Mouse (Mus musculus) kidney, embryonic 16.5 days (tissue): ENCODE measurements at regions not wholly inside any gene's neighbourhood (a gene's known extent, or its start where the extent isn't known, plus 50 kb on each side); places are given as distances from the start of the nearest gene placed in this dataset.
"Not testable (repeated sequence)": the region's sequence is repeated elsewhere in the genome, so short reads cannot be mapped to it uniquely, and the experiment has no call there.

Source experiments
- ATAC-seq: fragments of 200-750 bp; cut with Nextera tagmentation; 2 replicates; pipeline ENCODE4 v1.8.0; 2017; ENCODE audit warnings: moderate TSS enrichment; ENCODE audit not compliant: low FRiP score, low TSS enrichment
- H3K27ac ChIP-seq: fragments of 300-500 bp; sonication (generic); 2 replicates; pipeline ENCODE4 v1.5.1; 2014; ENCODE audit warnings: low read length
- H3K27me3 ChIP-seq: fragments of 300-500 bp; sonication (generic); 2 replicates; pipeline ENCODE4 v1.6.1; 2014; ENCODE audit warnings: low read length, control low read depth, mixed read lengths; ENCODE audit not compliant: insufficient read depth
- H3K36me3 ChIP-seq: fragments of 300-500 bp; sonication (generic); 2 replicates; pipeline ENCODE4 v1.6.1; 2014; ENCODE audit warnings: low read length, control low read depth, mixed read lengths; ENCODE audit not compliant: insufficient read depth
- H3K4me1 ChIP-seq: fragments of 300-500 bp; sonication (generic); 2 replicates; pipeline ENCODE4 v1.6.1; 2014; ENCODE audit warnings: low read length, control low read depth, mixed read lengths; ENCODE audit not compliant: insufficient read depth
- H3K4me2 ChIP-seq: fragments of 300-500 bp; sonication (generic); replicated peaks from 2 replicates; pipeline ENCODE4 v1.6.1; 2014; ENCODE audit warnings: low read depth, low read length
- H3K4me3 ChIP-seq: fragments of 300-500 bp; sonication (generic); 2 replicates; pipeline ENCODE4 v1.5.1; 2014; ENCODE audit warnings: mild to moderate bottlenecking, low read length
- H3K9ac ChIP-seq: fragments of 300-500 bp; sonication (generic); replicated peaks from 2 replicates; pipeline ENCODE4 v1.6.1; 2014; ENCODE audit warnings: low read length
- H3K9me3 ChIP-seq: fragments of 300-500 bp; sonication (generic); 2 replicates; pipeline ENCODE4 v1.6.1; 2016; ENCODE audit warnings: low read length, control low read depth
- WGBS: fragments of 180-500 bp; shearing (Covaris S2); extraction: QIAGEN DNeasy Blood & Tissue Kit; methylation state at CpG from one replicate; pipeline ENCODE4 v1.1.7; 2014; 5-methylcytosine and 5-hydroxymethylcytosine counted together

GRCm38 (mm10) chr3:6812346-6812745, 192.1 kb upstream of the 1700008P02Rik start:
- Histone ChIP-seq H3K36me3 (no peaks in the 10 kb centered on the region), H3K27ac (no peak overlapping the region), H3K4me1 (no peaks in the 10 kb centered on the region), H3K4me3 (no peak overlapping the region), H3K27me3 (no peaks in the 10 kb centered on the region), H3K9me3 (no peaks in the 10 kb centered on the region), H3K9ac (no peak overlapping the region), H3K4me2 (no peak overlapping the region)
- ATAC-seq = no peak
- WGBS = 9% methylated on average over 2 of the region's 2 CpGs

GRCm38 (mm10) chr3:6809381-6809950, 189.2 kb upstream of the 1700008P02Rik start:
- H3K36me3 ChIP-seq = no peaks in the 10 kb centered on the region
- 60% methylated on average over 2 of the region's 2 CpGs for WGBS
- no peaks in the 10 kb centered on the region for H3K4me1 ChIP-seq
- H3K4me3 ChIP-seq = no peak overlapping the region
- ATAC-seq = no peak
- H3K9me3 ChIP-seq = no peaks in the 10 kb centered on the region
- H3K4me2 ChIP-seq = no peak overlapping the region
- no peak overlapping the region for H3K27ac ChIP-seq
- H3K9ac ChIP-seq = no peak overlapping the region
- H3K27me3 ChIP-seq = no peaks in the 10 kb centered on the region

GRCm38 (mm10) chr3:6800092-6800716, 180.0 kb upstream of the 1700008P02Rik start:
- ATAC-seq, H3K9ac ChIP-seq, H3K4me3 ChIP-seq, H3K4me1 ChIP-seq, H3K9me3 ChIP-seq, H3K27me3 ChIP-seq, H3K27ac ChIP-seq, H3K36me3 ChIP-seq, H3K4me2 ChIP-seq: not testable (repeated sequence)
- WGBS = 96% methylated on average over 31 of the region's 37 CpGs

DNA sequence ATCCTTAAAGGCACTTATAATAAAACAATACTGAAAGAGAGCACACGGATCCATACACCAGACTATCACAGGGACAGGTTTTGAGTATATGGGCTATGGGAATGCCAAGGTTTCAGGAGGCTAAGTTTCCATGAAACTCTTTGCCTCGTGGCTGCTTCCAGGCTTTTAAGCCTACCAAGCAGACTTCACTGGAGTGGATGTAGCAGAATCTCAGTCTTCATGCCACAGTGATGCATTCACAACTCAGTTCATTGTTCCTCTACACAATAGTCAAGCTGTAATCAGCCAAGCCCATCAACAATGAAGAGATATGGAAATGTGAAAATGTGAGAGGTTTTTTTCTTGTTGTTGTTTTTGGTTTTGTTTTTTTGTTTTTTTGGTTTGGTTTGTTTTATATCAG, 148.3 kb upstream of the 1700008P02Rik start:
- H3K9ac ChIP-seq = no peak overlapping the region
- WGBS = 77% methylated on average over 2 of the region's 2 CpGs

DNA sequence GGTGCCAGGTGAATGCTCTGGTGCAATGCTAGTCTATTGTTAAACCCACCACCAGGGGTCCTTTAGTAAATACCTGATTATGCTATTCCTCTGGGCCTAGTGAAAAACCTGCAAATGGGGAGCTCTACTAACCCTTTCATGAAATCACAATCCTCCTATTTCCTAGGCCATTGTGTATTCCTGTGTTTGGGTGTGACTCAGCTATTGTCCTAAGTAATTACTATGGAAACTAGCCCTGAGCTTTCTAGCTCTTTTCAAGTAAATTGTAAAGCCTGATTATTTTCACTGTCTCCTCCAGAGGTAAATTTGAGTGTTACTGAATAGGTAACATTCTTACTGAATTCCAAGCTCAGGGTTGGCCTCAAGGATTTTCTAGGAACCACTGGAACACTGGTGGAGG, 147.8 kb upstream of the 1700008P02Rik start:
- not testable (repeated sequence) for H3K4me2 ChIP-seq, H3K4me1 ChIP-seq, H3K27me3 ChIP-seq, H3K9me3 ChIP-seq, ATAC-seq, H3K27ac ChIP-seq, H3K36me3 ChIP-seq, H3K9ac ChIP-seq, H3K4me3 ChIP-seq

More for the DNA sequence above, 148.3 kb upstream of the 1700008P02Rik start:
- Histone ChIP-seq H3K4me2 (no peak overlapping the region), H3K36me3 (no peaks in the 10 kb centered on the region), H3K27ac (no peak overlapping the region), H3K4me1 (no peaks in the 10 kb centered on the region), H3K9me3 (no peaks in the 10 kb centered on the region), H3K27me3 (no peaks in the 10 kb centered on the region), H3K4me3 (no peak overlapping the region)
- ATAC-seq = no peak

- Histone ChIP-seq H3K9me3 (no peaks in the 10 kb centered on the region), H3K4me1 (no peaks in the 10 kb centered on the region), H3K9ac (no peak overlapping the region), H3K4me3 (no peak overlapping the region), H3K27ac (no peak overlapping the region), H3K4me2 (no peak overlapping the region), H3K27me3 (no peaks in the 10 kb centered on the region), H3K36me3 (no peaks in the 10 kb centered on the region)
- 53% methylated on average over 1 of the region's 1 CpGs for WGBS
- ATAC-seq = no peak
Observed at GRCm38 (mm10) chr3:6759172-6759571, 138.9 kb upstream of the 1700008P02Rik start.

GRCm38 (mm10) chr3:6757562-6757961, 137.3 kb upstream of the 1700008P02Rik start:
- no peak for ATAC-seq
- Histone ChIP-seq H3K4me2 (no peak overlapping the region), H3K4me3 (no peak overlapping the region), H3K36me3 (no peaks in the 10 kb centered on the region), H3K9me3 (no peaks in the 10 kb centered on the region), H3K27me3 (no peaks in the 10 kb centered on the region), H3K27ac (no peak overlapping the region), H3K9ac (no peak overlapping the region), H3K4me1 (no peaks in the 10 kb centered on the region)

- H3K9ac ChIP-seq, H3K27me3 ChIP-seq, H3K9me3 ChIP-seq, H3K36me3 ChIP-seq, H3K4me2 ChIP-seq, ATAC-seq, H3K4me1 ChIP-seq, H3K27ac ChIP-seq, H3K4me3 ChIP-seq: not testable (repeated sequence)
- 79% methylated on average over 6 of the region's 6 CpGs for whole genome bisulfite sequencing
Observed at GRCm38 (mm10) chr3:6750746-6751145, 130.5 kb upstream of the 1700008P02Rik start.

DNA sequence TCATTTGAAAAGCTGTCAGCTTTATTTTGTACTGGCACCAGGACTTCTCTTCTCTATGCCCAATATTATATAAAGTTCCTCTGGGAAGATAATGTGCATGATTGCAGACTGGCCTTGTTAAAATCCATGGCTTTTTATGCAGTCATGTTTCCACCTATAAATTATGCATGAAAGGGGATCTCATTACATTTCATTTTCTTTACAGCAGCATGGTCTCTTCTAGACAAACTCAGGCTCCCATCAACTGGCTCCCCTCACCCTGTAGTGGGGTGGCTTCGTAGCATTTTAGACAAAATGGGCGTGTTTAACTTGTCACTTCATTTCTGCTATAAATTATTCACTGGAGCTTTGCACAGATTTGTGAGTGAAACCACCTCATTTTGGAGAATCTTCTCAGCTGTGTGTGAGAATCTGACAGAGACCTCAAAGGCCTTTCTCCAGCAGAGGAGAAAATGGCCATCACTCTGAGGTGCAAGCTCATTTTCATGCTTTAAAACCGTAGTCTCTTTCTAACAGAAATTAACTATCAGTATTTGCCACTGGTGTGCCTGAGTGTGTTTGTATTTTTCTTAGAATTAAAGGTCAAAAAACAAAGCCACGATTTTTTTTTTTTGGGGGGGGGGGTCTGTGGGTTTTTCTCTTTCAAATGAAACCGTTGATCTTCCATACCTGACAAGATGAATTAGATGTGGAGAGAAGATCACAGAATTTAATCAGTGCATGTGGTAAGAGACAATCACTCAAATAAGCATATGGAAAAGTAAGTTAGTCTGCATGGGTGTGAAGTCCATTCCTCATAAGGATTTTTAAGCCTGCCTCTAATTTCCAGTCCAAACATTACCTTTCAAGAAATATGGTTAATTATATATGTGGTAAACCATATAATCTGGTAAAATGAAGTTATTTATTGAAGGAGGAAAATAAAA, 111.4 kb upstream of the 1700008P02Rik start:
- H3K4me2 ChIP-seq = no peak overlapping the region
- no peak for ATAC-seq
- H3K36me3 ChIP-seq = no peaks in the 10 kb centered on the region
- H3K27me3 ChIP-seq = no peaks in the 10 kb centered on the region
- no peaks in the 10 kb centered on the region for H3K9me3 ChIP-seq
- no peak overlapping the region for H3K4me3 ChIP-seq
- WGBS = 60% methylated on average over 5 of the region's 5 CpGs
- no peaks in the 10 kb centered on the region for H3K4me1 ChIP-seq
- no peak overlapping the region for H3K9ac ChIP-seq
- H3K27ac ChIP-seq = no peak overlapping the region

DNA sequence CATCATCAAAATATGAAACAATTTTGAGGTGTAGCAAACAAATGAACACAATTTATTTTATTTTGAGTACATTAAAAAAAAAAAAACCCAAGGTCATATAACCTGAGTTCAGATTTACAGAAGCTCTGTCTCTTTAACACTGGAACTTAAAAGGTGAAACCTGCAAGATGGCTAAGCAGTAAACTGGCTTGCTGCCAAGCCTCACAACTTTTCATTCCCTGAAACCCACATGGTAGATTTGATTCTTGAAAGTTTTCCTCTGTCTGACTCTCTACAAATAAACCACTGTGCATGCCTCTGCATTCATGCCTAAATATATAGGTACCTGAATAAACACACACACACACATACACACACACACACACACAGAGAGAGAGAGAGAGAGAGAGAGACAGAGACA, 109.8 kb upstream of the 1700008P02Rik start:
- Histone ChIP-seq H3K4me3 (no peak overlapping the region), H3K9me3 (0 out of 2 replicates have a peak, but pooled peaks cover 2% of the 10 kb centered on the region), H3K9ac (no peak overlapping the region), H3K27ac (no peak overlapping the region), H3K4me2 (no peak overlapping the region), H3K4me1 (no peaks in the 10 kb centered on the region), H3K27me3 (no peaks in the 10 kb centered on the region), H3K36me3 (no peaks in the 10 kb centered on the region)
- no peak for ATAC-seq
